Mouse (Mus musculus): Measurements from ENCODE around the gene Ankk1.

The Ankk1 gene

DNA sequence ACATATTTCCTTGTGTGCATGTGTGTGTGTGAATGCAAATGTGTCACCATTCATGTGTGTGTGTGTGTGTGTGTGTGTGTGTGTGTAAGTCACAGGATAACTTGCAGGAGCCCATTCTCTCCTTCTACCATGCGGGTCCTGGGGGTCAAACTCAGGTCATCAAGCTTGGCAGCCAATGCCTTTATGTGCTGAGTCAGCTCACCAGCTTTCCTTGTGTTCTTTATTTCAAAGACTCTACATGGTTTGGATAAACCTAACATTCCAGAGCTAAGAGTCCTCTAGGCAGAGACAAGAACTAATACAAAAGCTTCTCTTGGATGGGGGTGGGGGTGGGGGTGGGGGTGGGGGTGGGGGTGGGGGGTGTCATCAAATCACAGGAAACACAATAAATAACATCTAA is 1.2 kb downstream of the Ankk1 start:
- Histone ChIP-seq H3K36me3 (ENCODE audit: insufficient read depth, low read length) (no peaks in the 10 kb centered on the region), H3K27me3 (ENCODE audit: insufficient read depth, low read length) (no peaks in the 10 kb centered on the region), H3K4me3 (replicated peaks; ENCODE audit: low read length) (no peak overlapping the region), H3K9me3 (ENCODE audit: low read length) (peaks cover 11% of the 10 kb centered on the region), H3K4me1 (replicated peaks; ENCODE audit: low read depth, low read length) (peaks cover 7% of the 10 kb centered on the region; the same call in 1 of the 2 replicates)
- TF ChIP-seq POU5F1 (IDR thresholded peaks at IDR 0.05; ENCODE audit: borderline replicate concordance, low read length): no peak

DNA sequence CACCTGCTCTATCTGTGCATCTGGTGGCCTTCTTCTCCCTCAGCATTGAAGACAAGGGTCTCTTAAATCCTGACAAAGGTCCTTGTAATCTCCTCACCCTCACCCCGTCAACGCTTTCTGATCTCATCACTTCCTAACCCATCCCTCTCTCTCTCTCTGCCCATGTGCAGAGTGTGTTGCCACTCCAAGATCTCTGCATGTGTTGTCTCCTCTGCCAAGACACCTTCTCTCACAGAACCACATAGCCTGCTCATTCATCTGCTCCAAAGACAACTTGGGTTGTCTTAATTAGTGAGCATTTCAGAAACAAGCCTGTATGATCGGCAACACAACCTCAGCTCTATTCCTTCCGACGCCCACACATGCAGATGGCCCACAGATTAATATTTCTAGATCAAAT is 3.0 kb downstream of the Ankk1 start:
- H3K36me3 ChIP-seq (ENCODE audit: insufficient read depth, low read length): no peaks in the 10 kb centered on the region
- peaks cover 11% of the 10 kb centered on the region for H3K9me3 ChIP-seq (ENCODE audit: low read length)
- TF ChIP-seq POU5F1 (IDR thresholded peaks at IDR 0.05; ENCODE audit: borderline replicate concordance, low read length) (no peak), CTCF (conservative IDR thresholded peaks at IDR 0.05; ENCODE audit: low read length) (no peak), NANOG (IDR thresholded peaks at IDR 0.05; ENCODE audit: borderline replicate concordance, low read length) (no peak)
- H3K27me3 ChIP-seq (ENCODE audit: insufficient read depth, low read length): no peaks in the 10 kb centered on the region
- H3K4me3 ChIP-seq (replicated peaks; ENCODE audit: low read length): no peak overlapping the region
- H3K4me1 ChIP-seq (replicated peaks; ENCODE audit: low read depth, low read length): peaks cover 7% of the 10 kb centered on the region; the same call in 1 of the 2 replicates

DNA sequence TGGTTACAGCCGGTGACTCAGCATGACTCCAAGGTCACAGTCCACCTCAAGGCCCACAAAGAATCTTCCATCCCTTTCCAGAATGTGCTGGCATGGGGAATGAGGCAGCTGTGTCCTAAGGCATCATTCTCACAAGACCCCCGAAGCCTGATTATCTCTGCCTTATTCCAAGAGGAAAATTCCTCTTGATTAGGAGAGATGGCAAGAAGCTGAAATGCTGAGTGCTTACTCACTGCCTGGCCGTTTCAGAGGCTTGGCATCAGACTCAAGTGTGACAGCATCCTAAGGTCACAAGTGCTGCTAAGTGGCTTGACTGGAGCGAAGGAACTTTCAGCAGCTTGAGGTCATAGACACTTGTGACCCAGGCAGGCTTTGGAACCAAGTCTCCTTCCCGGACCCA is 16.2 kb downstream of the Ankk1 start:
- Histone ChIP-seq H3K4me3 (replicated peaks; ENCODE audit: low read length) (no peak overlapping the region), H3K27me3 (ENCODE audit: insufficient read depth, low read length) (peaks cover 5% of the 10 kb centered on the region; the same call in 1 of the 2 replicates), H3K4me1 (replicated peaks; ENCODE audit: low read depth, low read length) (no peaks in the 10 kb centered on the region), H3K9me3 (ENCODE audit: low read length) (no peaks in the 10 kb centered on the region), H3K36me3 (ENCODE audit: insufficient read depth, low read length) (no peaks in the 10 kb centered on the region)
- TF ChIP-seq NANOG (IDR thresholded peaks at IDR 0.05; ENCODE audit: borderline replicate concordance, low read length) (no peak), CTCF (conservative IDR thresholded peaks at IDR 0.05; ENCODE audit: low read length) (no peak), POU5F1 (IDR thresholded peaks at IDR 0.05; ENCODE audit: borderline replicate concordance, low read length) (no peak)

DNA sequence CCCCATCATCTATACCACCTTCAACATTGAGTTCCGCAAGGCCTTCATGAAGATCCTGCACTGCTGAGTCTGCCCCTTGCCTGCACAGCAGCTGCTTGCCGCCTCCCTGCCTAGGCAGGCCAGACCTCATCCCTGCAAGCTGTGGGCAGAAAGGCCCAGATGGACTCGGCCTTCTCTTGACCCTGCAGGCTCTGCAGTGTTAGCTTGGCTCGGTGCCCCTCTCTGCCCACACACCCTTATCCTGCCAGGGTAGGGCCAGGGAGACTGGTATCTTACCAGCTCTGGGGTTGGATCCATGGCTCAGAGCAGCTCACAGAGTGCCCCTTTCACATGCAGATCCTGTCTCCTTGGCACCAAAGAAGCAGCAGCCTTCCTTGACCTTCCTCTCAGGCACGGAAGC is 19.8 kb downstream of the Ankk1 start:
- Histone ChIP-seq H3K4me3 (replicated peaks; ENCODE audit: low read length) (no peak overlapping the region), H3K4me1 (replicated peaks; ENCODE audit: low read depth, low read length) (no peaks in the 10 kb centered on the region), H3K9me3 (ENCODE audit: low read length) (0 out of 2 replicates have a peak, but pooled peaks cover 2% of the 10 kb centered on the region), H3K36me3 (ENCODE audit: insufficient read depth, low read length) (no peaks in the 10 kb centered on the region), H3K27me3 (ENCODE audit: insufficient read depth, low read length) (0 out of 2 replicates have a peak, but pooled peaks cover 2% of the 10 kb centered on the region)
- TF ChIP-seq NANOG (IDR thresholded peaks at IDR 0.05; ENCODE audit: borderline replicate concordance, low read length) (no peak), CTCF (conservative IDR thresholded peaks at IDR 0.05; ENCODE audit: low read length) (no peak), POU5F1 (IDR thresholded peaks at IDR 0.05; ENCODE audit: borderline replicate concordance, low read length) (no peak)

DNA sequence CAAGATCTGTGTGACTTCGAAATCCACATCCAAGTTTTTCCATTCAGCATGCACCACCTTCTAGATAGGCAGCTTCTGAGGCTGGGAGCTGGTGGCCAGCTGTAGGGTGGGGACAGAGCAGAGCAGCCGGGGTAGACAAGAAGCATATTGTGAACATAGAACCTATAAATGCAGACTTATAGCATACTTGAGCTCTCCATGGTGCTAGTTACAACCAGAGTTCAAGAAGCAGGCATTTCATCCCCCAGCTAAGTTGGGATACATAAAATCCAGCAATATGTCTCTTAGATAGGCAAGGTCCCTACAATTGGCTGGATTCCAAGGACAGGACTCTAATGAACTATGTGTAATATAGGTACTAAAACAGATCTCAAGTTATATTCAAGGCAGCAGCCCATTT is 23.1 kb downstream of the Ankk1 start:
- Histone ChIP-seq H3K4me1 (replicated peaks; ENCODE audit: low read depth, low read length) (no peaks in the 10 kb centered on the region), H3K27me3 (ENCODE audit: insufficient read depth, low read length) (no peaks in the 10 kb centered on the region), H3K9me3 (ENCODE audit: low read length) (0 out of 2 replicates have a peak, but pooled peaks cover 4% of the 10 kb centered on the region), H3K4me3 (replicated peaks; ENCODE audit: low read length) (no peak overlapping the region), H3K36me3 (ENCODE audit: insufficient read depth, low read length) (no peaks in the 10 kb centered on the region)
- no peak for TF ChIP-seq POU5F1 (IDR thresholded peaks at IDR 0.05; ENCODE audit: borderline replicate concordance, low read length)
- TF ChIP-seq CTCF (conservative IDR thresholded peaks at IDR 0.05; ENCODE audit: low read length): no peak
- no peak for TF ChIP-seq NANOG (IDR thresholded peaks at IDR 0.05; ENCODE audit: borderline replicate concordance, low read length)

DNA sequence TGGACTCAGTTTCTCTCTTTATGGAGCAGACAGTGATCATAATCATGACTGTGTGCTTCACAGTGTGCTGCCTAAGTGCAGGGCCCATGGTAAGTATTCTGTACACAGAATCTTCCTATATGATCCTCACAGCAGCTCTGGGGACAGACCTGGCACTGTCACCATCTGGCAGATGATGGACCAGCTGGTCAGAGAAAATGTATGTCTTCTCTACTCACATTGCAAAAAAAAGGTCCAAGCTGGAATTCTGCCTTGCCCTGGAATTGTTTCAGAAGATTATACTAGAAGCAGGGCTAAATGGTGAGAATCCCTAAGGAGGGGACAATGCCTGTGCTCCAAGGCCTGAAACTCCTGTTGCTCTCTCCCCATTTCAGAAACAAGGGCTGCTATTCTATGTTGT is 30.8 kb downstream of the Ankk1 start:
- TF ChIP-seq POU5F1 (IDR thresholded peaks at IDR 0.05; ENCODE audit: borderline replicate concordance, low read length) (no peak), NANOG (IDR thresholded peaks at IDR 0.05; ENCODE audit: borderline replicate concordance, low read length) (no peak), CTCF (conservative IDR thresholded peaks at IDR 0.05; ENCODE audit: low read length) (no peak)
- H3K36me3 ChIP-seq (ENCODE audit: insufficient read depth, low read length): no peaks in the 10 kb centered on the region

DNA sequence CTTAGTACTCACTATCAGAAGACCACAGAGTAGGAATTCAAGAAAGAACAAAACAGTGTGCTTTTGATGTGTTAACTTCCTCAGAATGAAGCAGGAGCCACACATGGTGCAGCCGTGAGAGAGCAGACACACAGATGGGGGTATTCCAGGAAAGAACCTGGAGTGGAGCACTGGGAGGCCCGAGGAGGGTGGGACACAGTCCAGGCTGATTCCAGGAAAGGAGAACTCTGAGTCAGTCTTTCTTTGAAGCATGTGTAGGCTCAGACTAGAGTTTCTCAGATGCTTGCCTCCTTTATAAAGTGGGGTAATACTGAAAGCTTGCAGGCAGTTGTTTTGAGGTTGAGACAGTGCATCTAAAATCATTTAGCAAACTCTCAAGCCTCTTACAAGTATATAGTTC is 34.6 kb downstream of the Ankk1 start:
- Histone ChIP-seq H3K9me3 (ENCODE audit: low read length) (no peaks in the 10 kb centered on the region; the same call in 1 of the 2 replicates), H3K4me1 (replicated peaks; ENCODE audit: low read depth, low read length) (peaks cover 27% of the 10 kb centered on the region), H3K27me3 (ENCODE audit: insufficient read depth, low read length) (peaks cover 8% of the 10 kb centered on the region; the same call in 1 of the 2 replicates), H3K4me3 (replicated peaks; ENCODE audit: low read length) (no peak overlapping the region), H3K36me3 (ENCODE audit: insufficient read depth, low read length) (no peaks in the 10 kb centered on the region)
- TF ChIP-seq NANOG (IDR thresholded peaks at IDR 0.05; ENCODE audit: borderline replicate concordance, low read length) (no peak), POU5F1 (IDR thresholded peaks at IDR 0.05; ENCODE audit: borderline replicate concordance, low read length) (no peak), CTCF (conservative IDR thresholded peaks at IDR 0.05; ENCODE audit: low read length) (no peak)

More for the DNA sequence above, 30.8 kb downstream of the Ankk1 start:
- H3K9me3 ChIP-seq (ENCODE audit: low read length): no peaks in the 10 kb centered on the region
- H3K27me3 ChIP-seq (ENCODE audit: insufficient read depth, low read length): peaks cover 6% of the 10 kb centered on the region; the same call in 1 of the 2 replicates
- no peak overlapping the region for H3K4me3 ChIP-seq (replicated peaks; ENCODE audit: low read length)
- H3K4me1 ChIP-seq (replicated peaks; ENCODE audit: low read depth, low read length): peaks cover 10% of the 10 kb centered on the region; the same call in 1 of the 2 replicates

DNA sequence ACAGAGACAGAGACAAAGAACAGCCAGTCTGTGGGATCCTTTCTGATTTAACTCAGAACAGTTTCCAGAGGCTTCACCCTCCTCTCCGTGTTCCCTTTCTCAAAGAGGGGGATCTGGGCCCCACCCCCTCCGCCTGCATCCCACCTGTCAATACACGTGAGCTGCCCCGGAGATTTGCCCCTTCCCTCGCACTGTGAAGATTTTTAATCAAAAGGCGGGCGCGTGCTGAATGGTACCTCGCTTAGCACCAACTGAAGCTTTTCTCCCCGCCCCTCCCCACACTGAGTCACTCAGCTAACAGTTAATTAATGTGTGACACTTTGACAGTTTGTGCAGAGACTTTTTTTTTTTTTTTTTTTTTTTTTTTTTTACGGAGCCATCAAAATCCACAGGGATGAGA is 40.7 kb downstream of the Ankk1 start:
- TF ChIP-seq NANOG (IDR thresholded peaks at IDR 0.05; ENCODE audit: borderline replicate concordance, low read length) (no peak), CTCF (conservative IDR thresholded peaks at IDR 0.05; ENCODE audit: low read length) (no peak), POU5F1 (IDR thresholded peaks at IDR 0.05; ENCODE audit: borderline replicate concordance, low read length) (no peak)
- Histone ChIP-seq H3K4me3 (replicated peaks; ENCODE audit: low read length) (no peak overlapping the region), H3K36me3 (ENCODE audit: insufficient read depth, low read length) (no peaks in the 10 kb centered on the region), H3K4me1 (replicated peaks; ENCODE audit: low read depth, low read length) (peaks cover 50% of the 10 kb centered on the region), H3K27me3 (ENCODE audit: insufficient read depth, low read length) (peaks cover 10% of the 10 kb centered on the region; the same call in 1 of the 2 replicates), H3K9me3 (ENCODE audit: low read length) (no peaks in the 10 kb centered on the region; the same call in 1 of the 2 replicates)

DNA sequence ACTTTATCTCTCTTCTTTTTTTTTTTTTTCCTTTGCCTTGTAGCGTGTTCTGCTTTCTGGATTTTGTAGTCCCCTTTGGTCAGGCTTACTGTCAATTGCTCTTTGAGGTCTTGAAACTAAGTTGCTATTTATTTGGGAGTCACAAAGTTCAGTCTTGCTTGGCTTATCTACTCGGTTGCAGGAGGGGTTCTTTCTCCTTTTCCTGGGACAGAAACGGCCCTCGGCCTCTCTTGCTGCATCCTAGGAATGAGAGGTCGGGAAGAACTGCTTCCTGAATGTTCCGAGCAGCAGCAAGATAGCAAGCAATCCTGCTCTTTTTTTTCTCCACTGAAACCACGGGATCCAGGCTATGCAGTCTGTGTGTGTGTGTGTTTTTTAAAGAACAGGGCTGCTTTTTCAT is 41.5 kb downstream of the Ankk1 start:
- TF ChIP-seq POU5F1 (IDR thresholded peaks at IDR 0.05; ENCODE audit: borderline replicate concordance, low read length): no peak
- no peak for TF ChIP-seq CTCF (conservative IDR thresholded peaks at IDR 0.05; ENCODE audit: low read length)
- no peak for TF ChIP-seq NANOG (IDR thresholded peaks at IDR 0.05; ENCODE audit: borderline replicate concordance, low read length)
- peaks cover 13% of the 10 kb centered on the region; the same call in 1 of the 2 replicates for H3K27me3 ChIP-seq (ENCODE audit: insufficient read depth, low read length)
- H3K4me1 ChIP-seq (replicated peaks; ENCODE audit: low read depth, low read length): peaks cover 47% of the 10 kb centered on the region
- no peaks in the 10 kb centered on the region for H3K36me3 ChIP-seq (ENCODE audit: insufficient read depth, low read length)
- H3K4me3 ChIP-seq (replicated peaks; ENCODE audit: low read length): no peak overlapping the region
- H3K9me3 ChIP-seq (ENCODE audit: low read length): no peaks in the 10 kb centered on the region; the same call in 1 of the 2 replicates

All from E14TG2a.4 (cell line).